Mouse (Mus musculus): ENCODE measurements around the gene Stk39. TPM values are rescaled to one million over a fixed set of nuclear protein-coding genes. Genes with fewer than 3 reads are reported as not detected.

The Stk39 gene
- polyA plus RNA-seq, 1 experiment, result 38.1 TPM

GRCm38 (mm10) chr2:68426977-68427577, 45.0 kb downstream of the Stk39 start:
- DNase-seq (ENCODE audit: extremely low spot score in 1 of 2, low spot score in 1 of 2), result no peak

GRCm38 (mm10) chr2:68426074-68426473, 46.0 kb downstream of the Stk39 start:
- no peak for DNase-seq (ENCODE audit: extremely low spot score in 1 of 2, low spot score in 1 of 2)

GRCm38 (mm10) chr2:68421002-68421401, 51.1 kb downstream of the Stk39 start:
- no peak for DNase-seq (ENCODE audit: extremely low spot score in 1 of 2, low spot score in 1 of 2)

GRCm38 (mm10) chr2:68420223-68420622, 51.8 kb downstream of the Stk39 start:
- no peak for DNase-seq (ENCODE audit: extremely low spot score in 1 of 2, low spot score in 1 of 2)

GRCm38 (mm10) chr2:68419746-68420145, 52.3 kb downstream of the Stk39 start:
- DNase-seq (ENCODE audit: extremely low spot score in 1 of 2, low spot score in 1 of 2), result peak; percentile 34 to 54

- no peak for DNase-seq (ENCODE audit: extremely low spot score in 1 of 2, low spot score in 1 of 2)
These were observed 52.9 kb downstream of the Stk39 start for GRCm38 (mm10) chr2:68419165-68419564.

GRCm38 (mm10) chr2:68417081-68417480, 55.0 kb downstream of the Stk39 start:
- DNase-seq (ENCODE audit: extremely low spot score in 1 of 2, low spot score in 1 of 2), result peak in 1 of 2 experiments; percentile 70

GRCm38 (mm10) chr2:68415691-68416090, 56.4 kb downstream of the Stk39 start:
- DNase-seq (ENCODE audit: extremely low spot score in 1 of 2, low spot score in 1 of 2), result no peak

GRCm38 (mm10) chr2:68412149-68412548, 59.9 kb downstream of the Stk39 start:
- DNase-seq (ENCODE audit: extremely low spot score in 1 of 2, low spot score in 1 of 2), result peak in 1 of 2 experiments; percentile 53

- no peak for DNase-seq (ENCODE audit: extremely low spot score in 1 of 2, low spot score in 1 of 2)
These were observed 60.9 kb downstream of the Stk39 start for GRCm38 (mm10) chr2:68411201-68411600.

GRCm38 (mm10) chr2:68409640-68410215, 62.3 kb downstream of the Stk39 start:
- no peak for DNase-seq (ENCODE audit: extremely low spot score in 1 of 2, low spot score in 1 of 2)

- DNase-seq (ENCODE audit: extremely low spot score in 1 of 2, low spot score in 1 of 2), result no peak
These were observed 63.6 kb downstream of the Stk39 start for GRCm38 (mm10) chr2:68408271-68408980.

GRCm38 (mm10) chr2:68407179-68407950, 64.7 kb downstream of the Stk39 start:
- DNase-seq (ENCODE audit: extremely low spot score in 1 of 2, low spot score in 1 of 2), result no peak

GRCm38 (mm10) chr2:68406571-68407074, 65.4 kb downstream of the Stk39 start:
- DNase-seq (ENCODE audit: extremely low spot score in 1 of 2, low spot score in 1 of 2), result no peak

GRCm38 (mm10) chr2:68405163-68405715, 66.8 kb downstream of the Stk39 start:
- DNase-seq (ENCODE audit: extremely low spot score in 1 of 2, low spot score in 1 of 2), result no peak

GRCm38 (mm10) chr2:68404274-68405162, 67.5 kb downstream of the Stk39 start:
- DNase-seq (ENCODE audit: extremely low spot score in 1 of 2, low spot score in 1 of 2), result no peak

- no peak for DNase-seq (ENCODE audit: extremely low spot score in 1 of 2, low spot score in 1 of 2)
These were observed 78.2 kb downstream of the Stk39 start for GRCm38 (mm10) chr2:68393611-68394549.

GRCm38 (mm10) chr2:68387824-68388582, 84.1 kb downstream of the Stk39 start:
- DNase-seq (ENCODE audit: extremely low spot score in 1 of 2, low spot score in 1 of 2), result no peak

Measured in frontal cortex, adult 2 months (tissue).